Mouse (Mus musculus) left cerebral cortex, postnatal 36 days (tissue): ENCODE results near the gene Gmnn. TPM values are rescaled to one million over a fixed set of nuclear protein-coding genes. Genes with fewer than 3 reads are reported as not detected.

Experiments used
- DNase-seq, 2 experiments: peaks; one replicate each; pipeline ENCODE4 v3.0.0; 2021 to 2022; ENCODE audit warnings: low spot score in 2 of 2, mixed read lengths in 1 of 2
- intact Hi-C: fragments of 180-260 bp; cut with DNase I; formaldehyde crosslinking; loops from one replicate; pipeline ENCODE4 v1.15.1; 2025
- total RNA-seq, 2 experiments: library from RNA; stranded (reverse); gene quantifications; 2 replicates each; pipeline ENCODE4 v1.2.3; 2021

Gmnn gene
- total RNA-seq, 2 experiments from 2014 or later: 3.1 to 5.0 TPM

DNA sequence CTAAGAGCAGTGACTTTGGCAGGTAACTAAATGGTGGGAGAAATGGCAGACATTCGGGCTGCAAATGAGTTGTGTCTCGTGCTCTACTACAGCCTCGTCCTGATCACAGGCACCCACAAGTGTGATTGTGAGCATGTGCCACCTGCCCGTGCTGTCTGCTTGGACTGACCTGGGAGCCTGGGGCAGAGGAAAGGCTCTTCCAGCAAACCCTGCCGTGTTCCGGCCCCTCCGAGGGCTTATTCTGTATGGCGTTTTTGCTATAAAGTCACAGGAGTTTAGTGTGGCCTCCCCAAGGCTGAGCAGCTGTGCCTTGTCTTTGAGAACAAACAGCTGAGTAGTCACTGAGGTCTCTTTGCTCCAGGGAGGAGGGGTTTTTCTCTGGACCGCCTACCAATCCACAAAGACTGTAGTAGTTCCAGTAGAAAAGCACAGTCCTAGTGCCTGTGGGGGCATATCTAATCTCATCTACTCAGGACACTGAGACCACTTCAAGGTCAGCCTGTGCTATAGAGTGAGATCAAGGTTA lies 47.3 kb downstream of the Gmnn start:
- intact Hi-C loops: no loop called here
- no peak for DNase-seq

DNA sequence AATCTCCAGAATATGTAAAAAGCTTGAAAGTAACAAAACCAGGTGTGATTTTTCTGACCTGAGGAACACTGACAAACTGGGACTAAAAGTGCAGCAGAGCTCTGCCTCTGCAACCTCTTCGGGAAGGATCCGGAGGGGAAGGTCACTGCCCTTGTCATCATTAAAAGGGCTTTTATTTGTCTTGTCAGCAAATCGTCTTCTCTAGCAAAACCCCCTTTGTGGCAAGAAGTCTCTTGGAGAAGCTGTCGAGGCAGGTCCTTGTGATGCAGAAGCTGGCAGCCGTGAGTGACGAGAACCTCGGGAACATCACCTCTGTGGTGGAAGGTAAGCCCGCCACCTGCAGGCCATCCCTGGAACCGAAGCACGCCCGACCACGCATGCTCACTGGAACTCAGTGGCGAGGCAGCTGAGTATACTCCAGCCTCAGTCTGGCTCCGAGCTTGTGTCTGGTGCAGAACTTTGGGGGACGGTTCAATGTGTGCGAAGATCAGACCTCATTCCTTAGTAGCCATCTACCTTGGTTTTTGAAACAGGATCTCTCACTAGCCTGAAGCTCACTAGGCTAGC lies 48.2 kb downstream of the Gmnn start:
- intact Hi-C loops: loop anchor here (2.0 kb wide), 1 partner anchor 231 kb away; no protein-coding TSS in a partner anchor
- peak; percentile 87 to 88 for DNase-seq

DNA sequence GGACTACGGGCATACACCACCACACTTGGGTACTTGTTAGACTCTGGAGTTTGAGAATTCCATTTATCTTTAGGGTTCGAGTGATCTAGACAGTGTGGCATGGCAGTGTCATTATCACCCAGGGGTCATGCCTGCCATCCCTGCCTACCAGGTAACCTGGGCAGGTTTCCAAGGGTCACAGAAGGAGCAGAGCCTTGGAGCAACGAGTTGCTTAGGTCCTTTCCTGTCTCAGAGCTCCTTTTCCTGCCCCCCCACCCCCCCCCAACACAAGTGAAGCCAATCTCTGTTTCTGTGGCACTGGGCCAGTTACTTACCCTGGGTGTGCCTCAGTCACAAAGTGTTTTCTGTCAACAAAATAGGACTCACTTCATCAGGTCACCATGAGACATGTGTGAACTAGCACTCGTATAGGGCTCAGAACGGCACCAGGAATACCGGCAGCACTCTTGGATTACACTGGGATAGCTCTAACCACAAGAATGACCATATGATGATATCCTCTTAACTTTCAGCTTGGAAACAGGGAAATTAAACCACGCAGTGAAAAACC lies 49.1 kb downstream of the Gmnn start:
- no peak for DNase-seq
- intact Hi-C loops: loop anchor here (2.0 kb wide), 1 partner anchor 230 kb away; no protein-coding TSS in a partner anchor

DNA sequence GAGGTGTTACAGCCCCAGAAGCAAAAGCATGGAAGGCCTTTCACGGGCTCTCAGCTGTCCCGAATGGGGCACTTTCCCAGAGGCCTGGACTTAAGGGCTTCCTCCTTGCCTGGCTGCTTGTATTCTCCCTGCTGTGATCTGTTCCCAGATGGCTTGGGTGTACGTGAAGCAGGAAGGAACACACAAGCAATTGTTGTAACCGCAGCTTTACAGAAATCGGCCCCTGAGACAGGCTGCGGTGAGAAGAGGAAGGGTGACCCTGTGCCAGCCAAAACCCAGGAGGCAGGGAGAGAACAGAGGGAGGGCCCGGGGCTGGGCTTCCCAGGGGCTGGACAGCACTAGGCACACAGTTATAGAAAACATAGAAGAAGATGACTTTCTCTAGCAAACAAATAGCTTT lies 50.8 kb downstream of the Gmnn start:
- intact Hi-C loops: no loop called here
- DNase-seq: no peak

DNA sequence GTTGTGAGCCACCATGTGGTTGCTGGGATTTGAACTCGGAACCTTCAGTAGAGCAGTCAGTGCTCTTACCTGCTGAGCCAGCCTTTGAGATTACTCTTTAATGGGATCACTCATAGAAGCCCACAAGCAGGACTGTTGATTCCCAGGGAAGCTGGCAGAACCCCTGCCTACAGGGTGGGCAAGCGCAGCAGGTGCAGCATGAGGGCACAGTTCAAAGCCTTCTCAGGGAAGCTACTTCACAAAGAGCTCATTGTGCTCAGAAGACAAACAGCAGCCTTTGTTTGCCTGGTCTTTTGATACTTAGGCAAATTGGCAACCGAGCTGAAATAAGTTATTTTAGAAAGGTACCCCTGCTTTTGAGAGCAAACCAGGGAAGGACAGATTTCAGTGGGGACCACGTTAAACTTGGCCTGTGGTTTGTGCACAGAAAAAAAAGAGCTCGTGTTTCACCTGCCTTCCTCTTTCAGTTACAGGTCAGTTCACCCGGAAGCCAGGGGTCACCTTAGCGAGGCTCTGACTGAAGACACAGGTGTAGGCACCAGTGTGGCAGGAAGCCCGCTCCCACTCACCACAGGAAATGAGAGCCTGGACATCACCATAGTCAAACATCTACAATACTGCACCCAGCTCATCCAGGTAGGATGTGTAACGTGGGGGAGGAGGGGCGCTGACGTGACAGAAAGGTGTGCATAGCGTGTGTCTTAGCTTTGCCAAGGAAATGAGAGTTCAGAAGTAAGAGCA lies 51.9 kb downstream of the Gmnn start:
- no peak for DNase-seq
- intact Hi-C loops: no loop called here

DNA sequence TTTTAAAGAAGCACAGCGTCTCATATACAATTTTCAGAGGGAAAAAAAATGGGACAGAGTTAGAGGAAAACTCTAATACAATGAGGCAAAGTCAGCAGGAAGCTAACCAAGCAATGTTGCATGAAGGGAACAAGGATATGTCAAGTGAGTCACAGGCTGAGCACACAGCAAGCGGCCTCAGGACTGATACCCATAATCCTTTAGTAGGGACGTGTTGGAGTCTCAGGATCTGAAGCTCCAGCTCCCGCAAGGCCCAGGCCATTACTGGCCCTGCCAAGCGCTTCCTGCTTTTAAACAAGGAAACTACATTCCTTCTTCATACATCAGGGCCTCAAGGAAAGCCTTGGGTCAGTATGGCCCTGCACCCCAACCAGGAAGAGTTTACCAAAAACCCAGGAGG lies 59.6 kb downstream of the Gmnn start:
- intact Hi-C loops: no loop called here
- DNase-seq: no peak

Other genes with a start within 250 kb of the Gmnn start
- gene Ripor2, start 179.7 kb downstream of the Gmnn start, total RNA-seq: 10 to 100 TPM; 53.0 to 67.2 TPM
- not detected for gene Armh2, start 20.7 kb downstream of the Gmnn start, total RNA-seq
- gene BC005537, start 39.7 kb upstream of the Gmnn start, total RNA-seq: 100 to 1,000 TPM; 156 to 161 TPM
- 10 to 100 TPM; 81.0 to 89.7 TPM for gene Acot13, start 69.6 kb upstream of the Gmnn start, total RNA-seq
- 10 to 100 TPM; 19.0 to 21.6 TPM for gene Tdp2, start 69.8 kb upstream of the Gmnn start, total RNA-seq
- 10 to 100 TPM; 29.8 to 33.6 TPM for gene D130043K22Rik, start 83.2 kb upstream of the Gmnn start, total RNA-seq
- gene Aldh5a1, start 175.7 kb upstream of the Gmnn start, total RNA-seq: 10 to 100 TPM; 55.4 to 57.0 TPM
- gene Gpld1, start 181.2 kb upstream of the Gmnn start, total RNA-seq: 10 to 100 TPM; 19.0 to 19.2 TPM